Mouse (Mus musculus): ENCODE results near the gene Emc8.

Emc8 gene

GRCm38 (mm10) chr8:120668374-120668905 is at the start of gene Emc8:
TSS of gene Emc8 (minus strand) at chr8:120668573.
- peak; percentile 21; the same call in 1 of the 2 replicates for ATAC-seq (ENCODE audit: low TSS enrichment)

- no peak for ATAC-seq (ENCODE audit: low TSS enrichment)
Measured at GRCm38 (mm10) chr8:120715996-120716680, 47.8 kb upstream of the Emc8 start.

GRCm38 (mm10) chr8:120715200-120715599 is 46.8 kb upstream of the Emc8 start:
- no peak for ATAC-seq (ENCODE audit: low TSS enrichment)

GRCm38 (mm10) chr8:120709176-120709575 is 40.8 kb upstream of the Emc8 start:
- no peak for ATAC-seq (ENCODE audit: low TSS enrichment)

GRCm38 (mm10) chr8:120706193-120706592 is 37.8 kb upstream of the Emc8 start:
- ATAC-seq (ENCODE audit: low TSS enrichment) = no peak

- no peak for ATAC-seq (ENCODE audit: low TSS enrichment)
Measured at GRCm38 (mm10) chr8:120705163-120705562, 36.8 kb upstream of the Emc8 start.

- no peak for ATAC-seq (ENCODE audit: low TSS enrichment)
Measured at GRCm38 (mm10) chr8:120704203-120704602, 35.8 kb upstream of the Emc8 start.

- ATAC-seq (ENCODE audit: low TSS enrichment) = no peak; the same call in 1 of the 2 replicates
Measured at GRCm38 (mm10) chr8:120701758-120702465, 33.5 kb upstream of the Emc8 start.

GRCm38 (mm10) chr8:120700053-120700452 is 31.7 kb upstream of the Emc8 start:
- no peak for ATAC-seq (ENCODE audit: low TSS enrichment)

GRCm38 (mm10) chr8:120699565-120699964 is 31.2 kb upstream of the Emc8 start:
- ATAC-seq (ENCODE audit: low TSS enrichment) = no peak

- no peak; the same call in 1 of the 2 replicates for ATAC-seq (ENCODE audit: low TSS enrichment)
Measured at GRCm38 (mm10) chr8:120699079-120699478, 30.7 kb upstream of the Emc8 start.

GRCm38 (mm10) chr8:120698426-120698825 is 30.1 kb upstream of the Emc8 start:
- ATAC-seq (ENCODE audit: low TSS enrichment) = no peak

- ATAC-seq (ENCODE audit: low TSS enrichment) = no peak
Measured at GRCm38 (mm10) chr8:120697979-120698272, 29.6 kb upstream of the Emc8 start.

- no peak for ATAC-seq (ENCODE audit: low TSS enrichment)
Measured at GRCm38 (mm10) chr8:120697154-120697978, 29.0 kb upstream of the Emc8 start.

GRCm38 (mm10) chr8:120696401-120697153 is 28.2 kb upstream of the Emc8 start:
- ATAC-seq (ENCODE audit: low TSS enrichment) = no peak

GRCm38 (mm10) chr8:120693861-120694493 is 25.6 kb upstream of the Emc8 start:
- no peak for ATAC-seq (ENCODE audit: low TSS enrichment)

- no peak for ATAC-seq (ENCODE audit: low TSS enrichment)
Measured at GRCm38 (mm10) chr8:120692934-120693333, 24.6 kb upstream of the Emc8 start.

- ATAC-seq (ENCODE audit: low TSS enrichment) = no peak
Measured at GRCm38 (mm10) chr8:120688511-120688910, 20.1 kb upstream of the Emc8 start.

- ATAC-seq (ENCODE audit: low TSS enrichment) = no peak
Measured at GRCm38 (mm10) chr8:120687786-120688185, 19.4 kb upstream of the Emc8 start.

GRCm38 (mm10) chr8:120686576-120686975 is 18.2 kb upstream of the Emc8 start:
- no peak for ATAC-seq (ENCODE audit: low TSS enrichment)

GRCm38 (mm10) chr8:120686051-120686450 is 17.7 kb upstream of the Emc8 start:
- no peak for ATAC-seq (ENCODE audit: low TSS enrichment)
